Mouse (Mus musculus): Measurements from ENCODE around the gene Prkaa2.
"Not testable (repeated sequence)": the region's sequence is repeated elsewhere in the genome, so short reads cannot be mapped to it uniquely, and the experiment has no call there.

Gene Prkaa2

DNA sequence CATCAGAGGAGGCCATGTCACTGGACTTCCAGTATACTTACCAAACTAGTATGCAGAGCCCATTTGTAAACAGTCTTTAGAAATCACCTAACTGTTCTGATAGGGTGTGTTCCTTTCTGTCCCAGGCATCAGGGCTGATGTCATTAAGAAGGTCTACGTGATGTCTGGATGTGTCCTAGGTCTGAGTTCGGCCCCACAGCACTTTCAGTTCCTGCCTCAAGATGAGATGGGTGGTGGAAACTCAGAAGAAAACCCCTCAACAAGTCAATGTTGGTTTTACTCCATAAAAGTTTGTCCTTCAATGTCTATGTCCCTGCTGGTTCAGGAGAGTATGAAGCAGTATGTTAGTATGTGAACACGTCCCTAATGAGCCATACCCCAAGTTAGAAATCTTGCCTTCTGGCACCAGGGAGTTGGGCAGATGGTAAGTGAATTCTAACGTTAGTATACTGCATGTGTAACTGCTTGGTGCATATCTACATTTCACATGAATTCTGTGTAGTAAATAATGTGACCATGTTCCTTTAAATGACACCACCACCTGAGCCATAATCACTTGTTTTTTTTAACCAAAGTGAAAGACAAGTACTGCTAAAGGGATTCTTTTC lies 93.6 kb downstream of the Prkaa2 start:
- DNase-seq (ENCODE audit: low spot score): no peak

DNA sequence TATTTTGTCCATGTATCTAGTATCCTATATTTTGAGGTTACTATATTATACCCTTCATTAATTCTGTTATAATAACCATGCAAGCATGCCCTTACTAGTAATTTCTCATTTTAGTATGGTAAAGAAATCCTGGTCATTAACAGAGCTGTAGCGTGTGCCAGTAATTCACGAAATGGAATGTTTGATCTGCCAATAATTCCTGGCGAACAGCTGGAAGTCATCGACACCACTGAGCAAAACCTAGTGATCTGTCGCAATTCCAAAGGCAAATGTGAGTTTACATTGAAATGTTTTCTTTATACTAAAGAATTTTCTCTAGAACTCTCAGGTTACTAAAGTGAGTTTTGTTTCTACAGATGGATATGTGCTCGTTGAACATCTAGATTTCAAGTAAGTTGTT lies 94.2 kb downstream of the Prkaa2 start:
- DNase-seq (ENCODE audit: low spot score): no peak

DNA sequence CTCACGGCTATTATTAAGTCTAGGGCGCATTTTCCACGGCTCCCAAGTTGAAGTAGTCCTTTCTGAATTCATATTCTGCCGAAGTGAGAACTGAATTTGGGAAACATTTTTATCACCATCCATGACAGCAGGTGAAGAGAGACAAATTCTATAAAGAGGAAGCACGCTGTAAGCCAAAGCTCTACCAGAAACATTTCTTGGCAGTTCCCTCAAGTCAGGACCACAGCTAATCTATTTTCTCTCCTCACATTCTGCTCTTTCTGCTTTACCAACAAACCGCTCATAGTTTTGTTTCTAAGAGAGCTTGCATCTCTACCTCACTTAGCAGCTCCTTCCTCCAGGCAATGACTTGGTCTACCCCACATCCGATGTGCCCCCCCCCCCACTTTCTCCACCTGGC lies 96.0 kb downstream of the Prkaa2 start:
- no peak for DNase-seq (ENCODE audit: low spot score)

DNA sequence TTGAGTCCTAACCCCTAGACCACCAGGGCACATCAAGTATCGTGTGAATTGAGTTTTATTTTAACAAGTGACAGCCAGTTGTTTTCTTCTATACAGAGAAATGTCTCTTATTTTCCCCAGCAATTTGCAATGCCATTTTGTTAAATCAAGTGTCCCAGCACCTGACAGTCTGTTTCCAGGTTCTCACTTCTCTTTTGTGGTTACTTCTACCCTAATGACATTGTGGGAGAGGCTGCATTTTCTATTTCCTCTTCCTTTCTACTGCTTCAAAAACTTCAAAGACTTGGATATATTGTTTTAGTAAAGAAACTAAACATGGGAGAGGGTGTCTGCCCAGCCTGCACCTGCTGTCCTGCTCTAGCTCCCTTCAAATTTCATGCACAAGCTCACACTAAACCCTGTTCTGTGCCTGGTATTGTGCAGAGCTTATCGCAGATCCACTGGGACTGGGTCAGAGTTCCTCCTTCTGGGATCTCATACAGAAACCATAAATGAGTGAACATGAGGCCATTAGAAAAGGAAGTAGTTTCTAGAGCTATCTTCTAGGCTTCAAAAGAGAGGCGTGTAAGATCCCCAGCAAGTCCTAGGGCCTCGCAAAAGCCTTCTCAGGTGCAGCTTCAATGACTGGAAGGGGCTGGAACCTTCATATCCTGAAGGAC lies 102.2 kb downstream of the Prkaa2 start:
- no peak for DNase-seq (ENCODE audit: low spot score)

DNA sequence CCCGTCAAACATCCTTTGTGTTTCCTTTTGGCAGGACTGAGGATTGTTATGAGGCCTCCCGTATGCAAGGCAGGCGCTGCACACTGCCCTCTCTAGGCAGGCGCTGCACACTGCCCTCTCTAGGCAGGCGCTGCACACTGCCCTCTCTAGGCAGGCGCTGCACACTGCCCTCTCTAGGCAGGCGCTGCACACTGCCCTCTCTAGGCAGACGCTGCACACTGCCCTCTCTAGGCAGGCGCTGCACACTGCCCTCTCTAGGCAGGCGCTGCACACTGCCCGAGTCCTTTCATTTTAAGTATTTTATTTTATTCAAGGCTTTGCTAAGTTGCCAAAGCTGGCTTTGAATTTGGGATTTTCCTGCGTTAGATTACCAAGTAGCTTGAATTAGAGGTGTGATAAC lies 105.0 kb downstream of the Prkaa2 start:
- DNase-seq (ENCODE audit: low spot score): not testable (repeated sequence)

DNA sequence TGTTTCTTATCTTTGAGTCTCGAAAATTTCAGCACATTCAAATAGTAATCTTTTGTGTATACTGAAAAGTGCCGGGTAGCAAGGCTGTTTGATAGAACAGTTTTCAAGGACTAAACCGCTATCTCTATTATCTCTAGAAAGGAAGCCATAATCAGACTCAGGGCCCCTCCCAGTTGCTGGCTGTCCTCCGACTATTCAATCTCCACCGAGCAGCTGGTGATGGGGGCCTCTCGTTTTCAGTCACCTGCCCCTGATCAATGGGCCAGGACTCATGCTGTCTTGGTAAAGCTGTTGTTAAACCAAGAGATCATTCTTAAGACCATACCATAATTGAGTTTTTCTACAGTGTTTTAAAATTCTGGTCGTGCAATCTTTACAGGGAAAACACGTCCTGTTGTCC lies 105.6 kb downstream of the Prkaa2 start:
- DNase-seq (ENCODE audit: low spot score): no peak

DNA sequence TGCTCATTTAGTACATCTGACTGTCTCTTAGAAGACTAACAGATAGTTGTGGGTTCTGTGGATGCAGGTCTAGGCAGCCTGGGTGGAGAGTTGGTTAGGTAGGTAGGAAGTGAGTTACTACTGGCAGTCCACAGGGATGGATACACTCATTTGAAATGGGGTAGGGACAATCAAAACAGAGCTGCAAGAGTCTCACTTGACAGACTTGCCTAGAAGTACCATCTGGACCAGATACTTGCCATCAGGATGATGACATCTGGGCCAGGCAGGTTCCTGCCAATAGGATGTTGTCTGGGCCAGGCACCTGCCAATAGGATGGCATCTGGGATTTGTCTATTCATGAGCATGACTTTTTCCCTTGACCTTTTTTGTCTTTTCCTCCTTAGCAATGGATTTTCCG lies 108.0 kb downstream of the Prkaa2 start:
- no peak for DNase-seq (ENCODE audit: low spot score)

DNA sequence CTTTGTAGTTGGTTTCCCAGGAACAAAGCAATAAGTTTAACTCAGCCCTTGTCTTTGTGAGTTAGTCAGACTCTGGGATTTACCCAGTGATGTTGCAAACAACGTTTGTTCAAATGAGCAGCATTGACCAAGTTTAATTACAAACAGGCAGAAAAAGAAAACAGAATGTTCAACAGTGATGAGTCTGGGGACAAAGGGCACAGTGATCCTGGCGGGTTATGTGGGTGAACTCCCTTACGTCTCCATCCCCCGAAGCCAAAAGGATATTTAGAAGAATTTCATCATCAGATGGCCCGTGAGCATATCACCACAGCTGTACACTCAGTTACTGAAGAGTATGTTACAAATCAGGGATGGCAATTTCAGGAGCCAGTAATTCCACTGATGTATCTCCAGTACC lies 110.0 kb downstream of the Prkaa2 start:
- no peak for DNase-seq (ENCODE audit: low spot score)

DNA sequence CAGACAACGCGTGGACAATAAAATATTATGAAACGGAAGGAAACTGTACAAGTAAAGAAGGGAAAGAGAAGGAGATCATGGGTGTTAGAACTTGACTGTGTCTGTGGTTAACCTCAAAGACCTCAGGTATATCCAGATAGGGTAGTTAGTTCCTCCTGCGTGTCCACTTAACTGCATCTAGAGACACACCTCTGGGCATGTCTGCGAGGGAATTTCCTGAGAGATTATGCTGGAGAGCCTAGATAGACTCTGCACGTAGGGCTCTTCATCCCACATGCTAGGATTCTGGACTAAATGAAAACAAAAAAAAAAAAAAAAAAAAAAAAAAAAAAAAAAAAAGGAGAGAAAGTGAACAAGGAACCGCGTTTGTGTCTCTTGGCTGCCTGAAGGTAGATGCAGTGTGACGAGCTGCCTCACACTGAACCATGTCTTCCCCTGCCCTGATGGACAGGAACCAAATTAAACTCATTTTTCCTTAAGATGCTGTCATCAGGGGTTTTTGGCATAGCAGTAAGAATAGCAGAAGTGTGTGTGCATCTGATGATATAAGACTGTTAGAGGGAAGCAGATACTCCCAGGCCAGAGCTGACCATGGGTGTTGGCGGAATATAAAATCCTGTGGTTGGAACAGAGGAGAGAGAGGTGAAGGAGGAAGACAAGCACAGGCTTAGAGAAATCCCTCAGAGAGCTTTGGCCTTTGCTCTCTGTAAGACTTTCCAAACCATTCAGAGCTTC lies 116.4 kb downstream of the Prkaa2 start:
- DNase-seq (ENCODE audit: low spot score): no peak

DNA sequence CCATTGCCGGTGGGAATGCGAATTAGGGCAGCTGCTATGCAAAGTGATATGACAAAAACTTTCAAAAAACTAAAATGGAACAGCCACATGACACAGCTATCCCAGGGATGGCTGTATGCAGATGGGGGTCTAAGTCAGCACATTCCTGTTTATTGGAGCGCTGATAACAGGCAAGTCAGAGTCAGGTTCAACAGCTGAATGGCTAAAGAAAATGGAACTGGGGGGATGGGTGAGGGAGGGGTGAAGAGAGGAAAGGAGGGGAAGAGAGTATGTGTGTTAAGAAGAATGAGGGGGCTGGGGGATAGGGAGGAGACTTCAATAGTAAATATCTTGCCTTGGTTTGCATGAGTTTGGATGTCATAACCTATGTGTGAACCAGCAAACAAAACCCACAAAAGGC lies 117.4 kb downstream of the Prkaa2 start:
- no peak for DNase-seq (ENCODE audit: low spot score)

DNA sequence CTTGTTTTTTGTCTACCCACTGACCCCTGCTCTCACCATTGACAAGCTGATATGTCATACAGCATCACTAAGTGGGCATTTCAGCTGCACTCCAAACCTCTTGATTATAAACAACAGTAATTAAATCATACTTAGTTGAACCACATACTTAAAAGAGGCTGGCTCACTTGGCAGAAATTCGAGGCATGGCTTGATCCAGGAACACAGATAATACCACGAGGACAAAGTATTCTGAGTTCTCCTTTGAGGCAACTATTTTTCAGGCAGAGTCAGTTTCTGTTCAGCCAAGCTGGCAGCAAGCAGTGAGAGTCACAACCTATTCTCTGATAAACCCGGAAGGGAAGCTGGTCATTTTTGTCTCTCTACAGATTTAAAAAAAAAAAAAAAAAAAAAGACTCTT lies 119.0 kb downstream of the Prkaa2 start:
- no peak for DNase-seq (ENCODE audit: low spot score)

DNA sequence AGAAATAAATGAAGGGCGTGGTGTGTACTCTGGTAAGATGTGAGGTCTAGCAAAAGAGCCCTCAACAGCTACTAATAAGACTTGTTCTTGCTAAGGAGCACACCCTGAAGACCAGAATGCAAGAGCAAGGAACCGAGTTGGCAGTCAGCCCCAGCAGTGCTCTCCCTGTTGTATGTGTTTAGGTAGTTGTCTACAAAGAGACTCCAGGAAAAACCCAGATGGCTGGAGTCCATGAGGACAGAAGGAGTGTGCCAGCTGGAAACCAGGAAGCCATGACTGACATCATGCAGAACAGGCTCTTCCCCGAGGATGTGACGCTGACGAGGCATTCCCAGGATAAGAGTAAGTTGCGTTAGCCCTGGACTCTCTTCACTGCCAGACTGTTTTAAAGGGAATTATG lies 119.7 kb downstream of the Prkaa2 start:
- DNase-seq (ENCODE audit: low spot score): no peak

DNA sequence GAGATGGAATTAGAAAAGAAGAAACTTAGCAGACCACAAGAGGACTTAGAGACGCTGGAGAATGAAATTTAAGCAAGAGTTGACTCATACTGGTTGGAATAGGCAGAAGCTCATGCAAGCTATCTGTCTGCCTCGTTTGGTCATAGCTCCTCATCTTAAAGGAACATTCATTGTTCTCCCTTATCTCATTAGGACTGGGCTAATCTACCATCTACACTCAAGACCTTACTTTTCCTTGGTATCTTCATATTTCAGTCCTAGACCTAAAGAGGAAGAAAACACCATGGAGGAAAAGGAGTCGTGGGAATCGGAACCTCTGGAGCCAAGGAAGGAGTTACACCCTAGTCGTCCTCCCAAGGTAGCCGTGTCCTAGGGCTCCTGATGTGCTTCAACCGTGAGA lies 121.0 kb downstream of the Prkaa2 start:
- DNase-seq (ENCODE audit: low spot score): no peak

DNA sequence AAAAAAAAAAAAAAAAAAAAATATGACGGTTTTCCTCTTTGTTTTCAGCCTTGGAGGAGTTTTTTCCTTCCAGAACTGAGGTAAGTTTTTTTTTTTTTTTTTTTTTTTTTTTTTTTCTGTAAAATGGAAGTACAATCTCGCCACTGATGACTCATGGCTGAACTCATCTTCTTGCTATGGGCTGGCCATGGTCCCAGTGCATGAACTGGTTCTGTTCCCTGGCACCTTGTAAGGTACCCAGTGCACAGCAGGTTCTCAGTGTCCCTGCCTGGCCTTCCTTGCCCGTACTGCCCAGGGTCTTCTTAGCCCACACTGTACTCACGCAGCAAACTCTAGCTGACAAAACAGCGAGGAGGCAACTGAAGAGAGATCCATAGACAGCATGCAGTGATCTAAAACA lies 121.6 kb downstream of the Prkaa2 start:
- DNase-seq (ENCODE audit: low spot score): no peak

DNA sequence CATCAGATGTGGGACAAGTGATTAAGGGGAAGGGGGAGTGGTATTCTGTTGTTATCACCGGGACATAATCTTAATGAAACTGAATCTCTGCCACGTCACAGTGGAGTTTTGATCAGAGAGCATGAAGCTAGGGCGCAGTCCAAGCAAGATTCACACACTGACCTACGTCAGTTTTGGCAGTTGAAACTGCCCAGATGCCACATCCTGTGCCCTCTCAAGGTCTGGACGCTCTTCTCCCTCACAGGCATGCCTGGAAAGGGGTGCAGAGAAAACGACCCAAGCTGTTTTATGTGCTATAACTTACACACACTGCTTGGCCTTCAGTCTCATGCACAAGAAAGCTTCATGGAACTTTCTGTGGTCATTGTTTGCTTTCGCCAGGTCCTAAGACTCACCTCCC lies 122.1 kb downstream of the Prkaa2 start:
- DNase-seq (ENCODE audit: low spot score): no peak

DNA sequence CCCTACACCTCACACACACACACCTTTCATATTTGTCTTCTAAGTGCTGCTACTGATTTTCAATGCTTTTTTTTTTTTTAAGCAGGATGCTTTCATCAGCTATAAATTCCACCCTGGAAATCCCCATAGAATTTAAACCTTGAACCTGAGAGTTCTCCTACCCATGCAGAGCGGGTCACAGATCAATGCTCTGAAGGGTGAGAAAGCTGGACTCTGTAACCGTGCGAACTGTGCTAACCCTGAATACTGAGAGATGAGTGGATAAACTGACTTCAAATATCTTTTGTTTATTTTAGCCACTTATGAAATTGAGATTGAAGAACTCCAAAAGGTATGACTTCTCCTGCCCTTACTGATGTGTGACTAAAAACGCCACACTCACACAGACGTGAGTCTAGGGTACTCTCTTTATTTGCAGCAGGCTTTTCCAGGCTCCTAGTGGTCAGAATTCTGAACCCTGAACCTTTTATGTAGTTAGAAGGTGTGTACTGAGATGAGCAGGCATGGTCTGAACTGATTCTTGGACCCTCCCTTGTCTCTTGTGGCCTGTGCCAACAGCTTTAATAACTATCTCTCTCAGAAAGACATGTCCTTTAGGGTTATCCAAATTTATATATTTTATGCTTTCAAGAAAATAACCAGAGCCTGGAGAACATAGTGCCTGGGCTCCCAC lies 123.6 kb downstream of the Prkaa2 start:
- DNase-seq (ENCODE audit: low spot score): no peak
